8 mouse cellular contexts compared by ENCODE assay signal in the genomic region with DNA sequence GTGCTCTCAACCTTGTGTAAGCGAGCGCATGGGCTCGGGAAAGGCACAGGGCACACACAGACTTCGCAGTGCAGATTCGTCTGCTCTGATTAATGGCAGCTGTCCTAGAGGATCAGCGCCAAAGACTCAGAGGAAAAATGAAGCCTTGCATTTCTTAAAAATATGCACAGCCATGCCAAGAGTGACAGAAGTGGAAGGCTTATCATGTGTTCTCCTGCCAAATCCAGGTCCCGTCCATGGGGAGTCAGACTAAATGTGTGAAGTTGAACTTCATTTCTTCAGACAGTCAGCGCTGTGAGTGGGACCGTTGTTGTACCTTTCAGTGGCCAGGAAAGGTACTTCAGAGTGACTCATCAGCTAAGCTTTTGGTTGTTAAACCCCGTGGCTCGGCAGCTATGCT. TPM values are rescaled to one million over a fixed set of nuclear protein-coding genes. Genes with fewer than 3 reads are reported as not detected.
A peak's percentile ranks its signal among the peaks of the same experiment; 100 is the strongest.
DNase-seq lines count a peak whose midpoint lies in the region; ATAC-seq and TF ChIP-seq lines count a peak whose summit lies in the region.

No protein-coding gene starts in this region.

- no peak overlapping the region for H3K9ac ChIP-seq in kidney, embryonic 15.5 days
- H3K9ac ChIP-seq in midbrain, embryonic 13.5 days (replicated peaks), result no peak overlapping the region

- CTCF ChIA-PET in Patski (lab: Charles Lee), result no interaction called here

- 0 out of 2 replicates have a peak, but pooled peaks cover 1% of the 10 kb centered on the region for H3K36me3 ChIP-seq in kidney, embryonic 15.5 days
- no peaks in the 10 kb centered on the region for H3K36me3 ChIP-seq in midbrain, embryonic 13.5 days

- DNase-seq in kidney, adult 8-10 months, result no peak
- DNase-seq in Patski (ENCODE audit: low read depth, low spot score), result no peak
- peak; percentile 84 to 85 for DNase-seq in cerebellum, postnatal 10 days
- peak; percentile 40 to 69 for DNase-seq in heart, postnatal 14 days
- DNase-seq in ovary, postnatal 10 days (ENCODE audit: low spot score), result no peak

- no peak overlapping the region for H3K4me3 ChIP-seq in kidney, embryonic 15.5 days (replicated peaks)
- H3K4me3 ChIP-seq in midbrain, embryonic 13.5 days (replicated peaks), result no peak overlapping the region

- no peaks in the 10 kb centered on the region for H3K9me3 ChIP-seq in kidney, embryonic 15.5 days (replicated peaks)
- H3K9me3 ChIP-seq in midbrain, embryonic 13.5 days, result no peaks in the 10 kb centered on the region

- intact Hi-C loops in heart, postnatal 14 days (cut with DNase I), result no loop called here

- peaks cover 52% of the 10 kb centered on the region for H3K4me1 ChIP-seq in kidney, embryonic 15.5 days
- peaks cover 38% of the 10 kb centered on the region for H3K4me1 ChIP-seq in midbrain, embryonic 13.5 days (replicated peaks)

- peak overlapping the region; percentile 35; the same call in 1 of the 2 replicates for H3K27ac ChIP-seq in kidney, embryonic 15.5 days
- no peak overlapping the region for H3K27ac ChIP-seq in midbrain, embryonic 13.5 days

- POLR2A ChIA-PET in Patski (lab: Charles Lee), result no interaction called here

- in situ Hi-C loops in Patski (cut with MboI; ENCODE audit: low pct_unique_long_range_greater_than_20kb), result no loop called here

- ATAC-seq in kidney, embryonic 15.5 days (replicated peaks; ENCODE audit: low FRiP score), result no peak
- ATAC-seq in Patski, result peak; percentile 80
- ATAC-seq in megakaryocyte progenitor cell, adult 5-6 weeks (replicated peaks; ENCODE audit: poor library complexity), result no peak
- ATAC-seq in midbrain, embryonic 13.5 days, result no peak

- H3K4me2 ChIP-seq in kidney, embryonic 15.5 days, result no peak overlapping the region
- H3K4me2 ChIP-seq in midbrain, embryonic 13.5 days (replicated peaks), result no peak overlapping the region

- 48% methylated on average over 11 of the region's 11 CpGs for WGBS in kidney, embryonic 15.5 days
- 83% methylated on average over 11 of the region's 11 CpGs for WGBS in midbrain, embryonic 13.5 days

- no peaks in the 10 kb centered on the region for H3K27me3 ChIP-seq in kidney, embryonic 15.5 days
- no peaks in the 10 kb centered on the region for H3K27me3 ChIP-seq in Patski
- no peaks in the 10 kb centered on the region for H3K27me3 ChIP-seq in midbrain, embryonic 13.5 days

- TF ChIP-seq CTCF in Patski (IDR thresholded peaks at IDR 0.05), result no peak

RNA-seq across cellular contexts. Expression of a gene that starts 7.9 kb away (rescaled TPM):
- polyA plus RNA-seq in kidney, embryonic 15.5 days (2015; fragmentation: Nextera tagmentation; extraction: Ambion mirVana), result 189 and 196 TPM in 2 replicates
- 17.6 TPM for polyA plus RNA-seq in Patski (2021)
- 10 to 100 TPM; 92.6 to 95.4 TPM for total RNA-seq in heart, postnatal 14 days (2021)
- 19.3 and 26.5 TPM in 2 replicates for total RNA-seq in megakaryocyte progenitor cell, adult 5-6 weeks (2015)
- total RNA-seq in megakaryocyte progenitor cell, adult 5-6 weeks (2017), result 61.1 and 92.4 TPM in 2 replicates
- 94.3 and 128 TPM in 2 replicates for polyA plus RNA-seq in midbrain, embryonic 13.5 days (2015; fragmentation: Nextera tagmentation; extraction: Ambion mirVana)

Comparison
In these comparisons a context has a peak if more than half of its experiments do, and no peak if none do; other contexts are left out.
1. DNase-seq: peak in cerebellum, postnatal 10 days (2 of 2) and heart, postnatal 14 days (2 of 2); none in kidney, adult 8-10 months (0 of 2), Patski (single experiment) and ovary, postnatal 10 days (single experiment).